Mouse (Mus musculus) mature B cell (primary cell): ENCODE measurements at regions not wholly inside any gene's neighbourhood (a gene's known extent, or its start where the extent isn't known, plus 50 kb on each side); places are given as distances from the start of the nearest gene placed in this dataset.

Experiments used
- in situ Hi-C: fragments of 300-500 bp; cut with MboI; formaldehyde crosslinking; loops from 2 replicates; pipeline ENCODE4 v1.14.3; 2019

DNA sequence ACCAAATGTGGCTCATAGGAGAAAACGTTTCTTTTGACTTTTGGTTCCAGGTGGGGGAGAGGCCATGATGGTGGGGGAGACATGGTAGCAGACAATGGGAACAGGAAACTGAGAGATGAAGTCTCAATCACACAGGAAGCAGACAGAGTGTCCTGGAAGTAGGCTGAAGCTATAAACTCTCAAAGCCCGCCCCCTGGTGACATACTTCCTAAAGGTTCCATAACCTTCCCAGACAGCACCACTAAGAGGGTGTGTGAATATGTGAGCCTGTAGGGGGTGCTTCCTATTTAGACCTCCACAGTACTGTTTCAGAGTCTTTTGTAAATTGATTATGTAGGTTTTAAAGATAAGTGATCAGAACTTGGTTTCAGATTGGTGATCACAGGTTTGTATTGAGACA, 284.1 kb upstream of the Slc30a5 start:
- in situ Hi-C loops: no loop called here

DNA sequence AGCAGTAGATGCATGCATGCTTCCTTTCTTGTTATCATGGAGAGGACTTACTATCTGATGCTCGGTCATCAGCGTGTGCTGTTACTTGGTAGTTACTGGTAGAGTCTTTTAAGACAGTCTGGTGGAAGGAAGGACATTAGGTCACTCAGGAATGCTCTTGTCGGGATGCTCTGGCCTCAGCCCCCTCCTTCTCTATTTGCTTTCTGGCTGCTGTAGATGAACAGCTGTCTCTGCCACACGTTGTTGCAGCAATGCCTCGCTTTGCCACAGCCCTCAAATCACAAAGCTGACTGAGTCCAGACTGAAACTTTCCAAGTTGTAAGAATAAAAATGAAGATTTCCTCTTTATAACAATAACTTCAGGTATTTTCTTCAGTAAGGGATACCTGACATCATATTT, 282.1 kb upstream of the Slc30a5 start:
- in situ Hi-C loops: no loop called here

DNA sequence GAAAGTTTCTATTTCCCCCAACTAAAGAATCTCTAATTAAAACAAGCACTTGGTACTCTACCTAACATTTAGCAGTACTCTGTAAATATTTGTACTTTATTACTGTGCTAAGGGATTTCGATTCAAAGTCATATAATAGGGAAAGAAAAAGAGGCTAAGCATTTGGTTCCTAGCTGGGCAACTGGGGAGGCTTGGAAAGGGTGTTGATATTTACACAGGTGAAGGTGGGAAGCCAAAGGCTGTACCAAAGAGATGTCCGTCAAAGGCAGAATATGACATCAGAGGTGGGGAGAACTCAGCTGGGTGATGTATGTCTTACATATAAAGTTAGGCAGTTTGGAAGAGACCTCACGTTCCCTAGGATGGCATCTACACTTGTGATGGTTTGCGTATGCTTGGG, 278.9 kb upstream of the Slc30a5 start:
- in situ Hi-C loops: no loop called here

DNA sequence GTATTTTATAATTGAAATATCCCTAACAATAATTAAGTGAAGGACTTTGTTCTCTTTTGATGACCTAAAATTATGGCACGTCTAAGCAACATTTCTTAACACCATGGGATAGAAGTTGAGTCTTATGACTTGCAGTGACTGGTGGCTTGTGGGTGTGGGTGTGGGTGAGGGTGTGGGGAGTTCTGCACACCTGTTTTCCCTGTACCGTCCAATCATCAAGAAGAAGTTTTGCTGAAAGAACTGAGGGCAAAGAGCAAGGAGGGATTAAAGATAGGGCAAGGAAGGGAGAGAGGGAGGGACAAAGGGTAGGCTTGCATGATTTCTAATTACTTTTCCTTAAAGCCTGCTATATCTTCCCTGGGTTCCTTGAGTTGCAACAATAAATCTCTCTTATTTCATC, 278.5 kb upstream of the Slc30a5 start:
- in situ Hi-C loops: no loop called here

DNA sequence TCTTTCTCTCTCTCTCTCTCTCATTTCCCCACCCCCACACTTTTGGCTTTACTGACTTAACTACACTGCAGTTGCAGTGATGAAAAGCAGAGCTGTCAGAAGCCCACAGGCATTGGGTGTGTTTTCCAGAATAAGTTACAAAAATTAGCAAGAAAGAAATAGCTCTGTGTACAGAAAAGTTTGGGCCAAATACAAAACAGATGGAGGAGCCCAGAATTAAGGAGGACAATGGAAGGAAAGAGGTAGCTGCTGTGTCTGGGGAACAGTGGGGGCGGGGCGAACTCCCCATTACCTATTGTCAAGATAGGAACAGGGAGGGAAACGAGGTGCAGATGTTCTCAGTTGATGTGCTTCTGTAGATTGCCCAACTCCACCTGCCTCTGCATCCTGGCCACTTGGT, 267.4 kb upstream of the Slc30a5 start:
- in situ Hi-C loops: no loop called here

DNA sequence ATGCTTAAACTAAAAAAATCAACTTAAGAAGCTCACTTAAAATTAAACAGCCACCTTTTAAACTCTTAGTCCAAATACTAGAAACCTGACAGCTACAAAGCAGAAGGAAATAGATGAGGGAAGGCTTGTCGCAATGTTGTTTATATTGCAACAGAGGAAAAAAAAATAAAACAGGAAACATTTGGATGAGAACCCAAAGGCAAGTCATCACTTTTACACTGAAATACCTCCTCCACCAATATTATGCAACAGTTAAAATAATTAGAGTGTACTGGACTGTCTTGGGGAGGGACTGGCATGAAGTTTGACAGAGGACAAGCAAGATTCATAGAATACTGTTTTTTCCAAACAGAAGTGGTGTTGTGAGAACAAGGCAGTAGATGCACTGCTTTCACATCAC, 263.6 kb upstream of the Slc30a5 start:
- in situ Hi-C loops: no loop called here

DNA sequence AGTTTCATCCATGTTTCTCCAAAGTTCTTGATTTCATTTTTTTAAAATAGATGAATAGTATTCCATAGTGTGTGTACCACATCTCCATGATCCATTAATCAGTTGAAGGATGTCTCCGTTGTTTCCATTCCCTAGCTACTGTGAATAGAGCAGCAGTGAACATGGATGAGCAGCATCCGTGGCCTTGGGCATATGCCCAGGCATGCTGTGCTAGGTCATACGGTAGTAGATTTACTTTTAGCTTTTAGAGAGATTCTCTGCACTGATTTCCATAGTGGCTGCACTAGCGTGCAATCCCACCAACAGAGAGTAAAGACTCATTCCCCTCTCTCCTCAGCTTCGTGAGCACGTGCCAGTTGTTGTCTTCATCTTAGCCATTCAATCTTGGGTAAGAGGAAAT, 263.0 kb upstream of the Slc30a5 start:
- in situ Hi-C loops: no loop called here

DNA sequence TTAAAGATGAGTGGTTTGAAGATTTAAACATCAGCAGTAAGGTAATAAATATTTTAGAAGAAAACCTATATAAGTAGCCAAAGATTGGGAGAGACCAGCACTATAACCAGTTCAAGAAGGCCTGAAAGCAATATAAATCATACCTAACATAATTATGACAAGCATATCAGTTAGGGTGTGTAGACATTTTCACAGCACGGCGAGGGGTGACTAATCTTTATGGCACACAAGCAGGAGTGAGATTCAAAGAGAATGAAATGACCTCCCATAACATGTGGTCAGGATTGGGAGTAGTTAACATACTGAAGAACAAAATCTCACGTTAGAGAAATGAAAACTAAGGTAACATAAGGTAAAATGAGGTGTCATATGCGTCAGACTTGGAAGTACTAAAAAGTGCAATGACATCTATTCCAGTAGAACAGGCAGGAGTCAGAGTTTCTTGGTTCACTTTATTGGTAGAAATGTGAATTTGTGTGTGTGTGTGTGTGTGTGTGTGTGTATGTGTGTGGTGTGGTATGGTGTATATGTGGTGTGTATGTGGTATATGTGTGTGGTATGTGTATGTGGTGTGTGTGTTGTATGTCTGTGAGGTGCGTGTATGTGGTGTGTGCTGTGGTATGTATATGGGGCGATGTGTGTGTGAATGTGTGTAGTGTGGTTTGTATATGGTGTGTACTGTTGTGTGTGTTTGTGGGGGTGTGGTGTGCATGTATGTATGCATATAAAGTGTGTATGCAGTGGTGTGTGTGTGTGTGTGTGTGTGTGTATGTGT, 262.0 kb upstream of the Slc30a5 start:
- in situ Hi-C loops: no loop called here

DNA sequence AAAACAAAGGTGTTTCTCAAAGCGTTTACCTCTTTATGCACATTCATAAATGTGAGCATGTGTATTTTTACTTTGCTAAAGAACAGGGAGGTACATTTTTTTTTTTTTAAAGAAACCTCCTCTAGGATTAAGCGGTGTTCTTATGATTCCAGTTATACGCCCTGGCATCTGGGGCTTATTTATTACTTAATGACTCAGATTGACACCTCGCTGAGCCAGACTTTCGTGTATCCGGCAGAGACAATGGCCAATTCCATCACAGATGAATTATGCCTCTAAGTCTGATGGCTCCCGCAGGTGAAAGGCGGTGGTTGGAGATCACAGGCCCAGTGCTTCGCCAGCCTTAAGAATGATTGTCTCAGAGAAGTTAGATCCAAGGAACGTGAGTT, 259.5 kb upstream of the Slc30a5 start:
- in situ Hi-C loops: no loop called here

DNA sequence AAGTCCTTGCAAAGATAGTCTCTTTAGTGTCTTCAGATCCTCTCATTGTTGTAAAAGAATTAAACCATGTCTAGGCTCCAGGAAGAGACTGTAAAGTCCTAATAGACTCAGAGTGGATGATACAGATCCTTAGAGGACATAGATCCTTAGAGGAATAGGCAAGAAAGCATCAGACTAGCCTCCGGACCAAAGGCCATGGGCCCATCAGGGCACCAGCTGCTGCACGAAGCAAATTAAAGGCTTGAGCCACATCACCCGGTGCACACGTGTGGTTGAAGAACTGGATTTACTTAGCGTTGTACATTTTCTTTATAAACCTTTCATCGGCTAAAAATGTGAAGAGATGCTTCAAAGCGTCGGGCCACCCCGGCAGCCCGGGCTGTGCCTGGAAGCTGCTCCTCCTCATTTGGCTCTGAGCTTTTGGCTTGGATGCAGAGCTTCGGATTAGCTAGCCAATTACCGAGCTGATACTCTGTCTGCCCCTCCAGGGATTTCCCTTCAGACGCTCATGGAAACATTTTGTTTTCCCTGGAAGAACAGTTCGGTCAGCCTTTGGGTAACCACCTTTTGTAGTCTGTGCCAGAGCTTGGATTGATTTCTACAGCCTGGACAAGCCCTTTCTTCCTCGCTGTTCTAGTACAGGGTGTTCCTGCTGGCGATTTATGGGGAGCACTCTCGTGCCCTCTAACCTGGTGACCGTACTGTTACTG, 259.0 kb upstream of the Slc30a5 start:
- in situ Hi-C loops: no loop called here

DNA sequence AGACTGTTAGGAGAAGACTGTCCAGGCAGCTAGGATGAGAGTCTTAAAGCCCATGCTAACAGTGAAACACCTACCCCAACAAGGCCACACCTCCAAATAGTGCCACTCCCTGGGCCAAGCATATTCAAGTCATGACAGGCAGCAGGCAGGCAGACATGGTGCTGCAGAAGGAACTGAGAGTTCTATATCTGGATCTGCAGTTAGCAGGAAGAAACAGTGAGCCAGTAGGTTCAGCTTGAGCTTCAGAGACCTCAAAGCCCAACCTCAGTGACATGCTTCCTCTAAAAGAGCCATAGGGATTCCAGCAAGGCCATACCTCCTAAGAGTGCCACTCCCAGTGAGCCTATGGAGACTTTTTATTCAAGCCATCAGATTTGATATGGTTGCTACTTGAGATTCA, 252.0 kb upstream of the Slc30a5 start:
- in situ Hi-C loops: no loop called here

DNA sequence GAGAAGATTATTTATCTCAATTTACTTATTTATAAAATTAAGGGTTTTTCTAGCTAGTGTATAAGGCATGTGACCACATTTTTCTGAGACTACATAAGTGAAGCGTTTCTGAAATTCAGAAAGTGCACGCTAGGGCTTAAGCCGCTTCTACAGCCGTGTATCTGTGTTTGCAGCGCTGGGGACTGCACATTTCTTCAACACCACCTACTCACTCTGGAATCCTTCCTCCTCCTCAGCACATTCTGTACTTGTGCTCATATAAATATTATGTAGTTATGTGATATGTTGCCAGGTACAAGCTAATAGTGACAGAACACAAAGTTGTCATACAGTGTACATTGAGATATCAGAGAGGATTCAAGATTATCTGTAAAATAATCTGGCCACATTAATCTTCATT, 251.0 kb upstream of the Slc30a5 start:
- in situ Hi-C loops: no loop called here

DNA sequence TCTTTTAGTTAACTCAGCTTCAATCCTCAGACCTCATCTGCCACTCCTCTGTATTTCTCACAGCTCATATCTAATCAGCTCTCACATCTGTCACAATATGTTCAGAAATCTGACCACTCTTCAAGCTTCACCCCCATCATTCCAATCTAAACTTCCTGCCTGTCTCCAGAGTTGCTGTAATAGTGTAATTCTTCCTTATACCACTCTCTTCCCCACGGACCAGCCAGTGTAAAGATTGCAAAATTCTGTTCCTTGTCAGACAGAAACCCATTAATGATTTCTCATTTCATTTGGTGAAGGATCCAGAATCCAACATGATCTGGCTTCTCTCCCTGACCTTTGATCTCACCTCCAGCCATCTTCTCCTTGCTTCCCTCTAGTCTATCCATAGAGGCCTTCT, 250.2 kb upstream of the Slc30a5 start:
- in situ Hi-C loops: no loop called here

DNA sequence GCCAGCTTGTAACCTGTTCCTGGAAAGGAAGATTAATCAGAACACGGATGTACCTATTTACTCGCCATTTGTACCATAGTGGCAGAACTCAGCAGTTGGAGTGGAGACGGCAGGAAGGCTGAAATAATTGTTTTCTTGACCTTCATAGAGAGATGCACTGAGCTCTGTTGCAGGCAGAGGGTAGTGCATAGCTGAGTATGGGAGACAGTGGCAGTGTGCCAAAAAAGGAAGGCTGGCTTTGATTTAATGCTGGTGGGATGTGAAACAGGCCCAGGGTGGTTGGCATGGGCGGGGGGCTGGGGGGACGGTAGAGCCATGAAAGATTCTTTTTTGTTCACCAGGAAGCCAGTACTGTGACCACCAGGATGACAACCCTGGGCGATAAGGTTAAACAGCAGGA, 235.3 kb upstream of the Slc30a5 start:
- in situ Hi-C loops: no loop called here

DNA sequence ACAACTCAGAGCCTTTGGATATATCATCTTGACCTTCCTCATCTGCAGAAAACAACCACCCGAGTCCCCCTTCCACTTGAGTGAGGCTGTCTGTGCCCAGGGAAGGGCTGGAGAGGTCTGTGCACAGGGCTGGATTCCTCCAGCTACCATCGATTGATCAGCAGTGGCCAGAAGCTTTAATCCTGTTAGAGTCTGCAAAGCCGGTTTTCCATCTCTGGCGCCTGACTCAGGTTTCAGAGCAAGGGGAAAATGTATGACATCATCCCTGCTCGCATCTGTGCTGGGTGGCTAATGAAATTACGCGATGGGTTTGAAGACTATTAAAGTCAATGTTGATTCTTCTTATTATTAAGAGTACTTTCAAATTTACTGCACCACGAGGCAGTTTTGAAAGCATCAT, 229.4 kb upstream of the Slc30a5 start:
- in situ Hi-C loops: no loop called here

DNA sequence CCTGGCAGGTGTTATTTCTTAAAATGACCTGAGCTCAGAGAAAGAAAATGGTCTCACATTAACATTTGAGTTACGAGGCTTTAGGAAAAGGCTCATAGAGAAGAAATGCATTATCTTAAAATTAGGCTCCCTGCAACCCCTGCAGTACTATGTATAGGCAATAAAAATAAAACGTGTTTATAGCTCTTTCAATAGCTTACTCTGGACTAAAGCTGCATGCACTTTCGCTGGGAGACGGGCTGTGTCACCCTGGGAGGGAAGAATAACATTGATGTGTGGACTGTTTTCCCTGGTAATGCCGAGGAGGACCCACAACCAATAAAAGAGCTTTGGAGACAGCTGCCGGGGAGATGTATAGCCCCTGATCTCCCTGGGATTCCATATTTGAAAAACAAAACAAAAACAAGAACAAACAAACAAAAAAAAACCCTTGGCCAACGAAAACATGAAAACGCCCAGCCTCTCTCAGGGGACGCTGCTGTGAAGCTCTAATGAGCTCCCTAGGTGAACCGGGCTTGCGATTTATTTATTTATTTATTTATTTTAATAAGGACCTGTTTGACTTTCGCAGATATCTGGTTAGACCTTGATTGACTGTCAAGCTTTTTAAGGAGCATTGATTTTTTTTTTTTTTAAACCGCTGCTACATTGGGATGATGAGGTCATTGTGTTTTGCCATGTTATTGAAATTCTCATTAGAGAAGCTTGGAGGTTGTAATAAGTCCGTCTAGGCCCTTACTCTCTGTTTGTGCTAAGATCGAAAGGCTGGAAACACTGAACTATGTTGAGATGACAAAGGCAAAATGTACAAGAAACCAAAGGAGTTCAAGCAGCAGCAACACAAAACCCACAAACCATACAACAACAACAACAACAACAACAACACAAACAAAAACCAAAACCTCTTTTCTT, 228.3 kb upstream of the Slc30a5 start:
- in situ Hi-C loops: no loop called here

DNA sequence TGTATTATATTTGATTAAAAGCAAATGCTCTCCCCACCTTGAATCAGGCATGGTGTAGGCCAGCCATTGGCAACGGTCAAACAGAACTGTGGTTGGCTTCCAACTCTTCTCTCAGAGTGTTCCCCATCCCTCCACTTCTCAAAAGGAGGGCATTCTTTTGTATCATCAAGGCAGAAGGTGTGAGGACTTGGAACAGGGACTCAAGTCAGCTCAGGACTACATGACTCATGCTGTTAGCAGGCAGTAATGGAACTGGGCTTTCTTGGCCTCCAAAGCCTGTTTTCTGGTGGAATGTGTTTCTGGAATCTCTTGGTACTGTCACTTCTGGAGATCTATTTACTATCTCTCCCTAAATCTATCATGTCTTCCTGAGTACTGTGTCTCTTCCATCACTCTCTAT, 216.3 kb upstream of the Slc30a5 start:
- in situ Hi-C loops: no loop called here

DNA sequence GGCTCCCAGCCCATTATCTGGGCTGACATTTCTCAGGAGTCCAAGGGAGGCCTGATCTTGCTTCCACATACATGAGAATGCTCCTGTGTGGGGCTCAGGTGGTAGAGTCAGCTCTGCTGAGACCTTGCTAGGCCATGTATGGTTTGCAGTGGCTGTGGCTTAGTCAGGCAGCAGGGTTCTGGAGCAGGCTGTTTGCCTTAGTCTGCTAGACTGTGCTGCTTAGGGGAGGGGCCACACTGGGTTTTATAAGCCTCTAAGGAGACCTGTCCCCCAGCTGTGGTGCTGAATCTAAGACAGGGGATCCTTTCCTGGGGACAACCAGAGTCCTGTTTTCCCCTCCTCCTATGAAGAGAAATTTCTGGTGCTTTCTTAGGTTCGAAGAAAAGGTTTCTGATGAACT, 199.4 kb upstream of the Slc30a5 start:
- in situ Hi-C loops: no loop called here

DNA sequence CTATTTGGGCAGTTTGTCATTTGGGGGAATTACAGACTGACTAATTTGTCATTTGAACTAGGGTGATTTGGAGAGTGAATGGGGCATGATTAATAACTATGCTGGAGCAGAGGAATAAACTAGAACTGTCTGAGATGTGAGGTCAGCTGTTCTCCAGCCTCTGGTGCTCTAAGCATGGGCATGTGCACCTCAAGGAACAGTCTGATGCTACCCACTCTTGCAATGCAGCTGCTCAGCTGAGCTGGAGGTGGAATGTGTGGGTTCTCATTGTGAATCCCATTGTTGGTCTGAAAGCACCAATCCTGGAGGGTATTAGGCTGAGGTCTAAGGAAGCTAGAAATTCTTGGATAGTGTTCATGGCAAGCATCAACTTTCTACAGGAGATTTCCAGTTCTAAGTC, 192.8 kb upstream of the Slc30a5 start:
- in situ Hi-C loops: no loop called here

DNA sequence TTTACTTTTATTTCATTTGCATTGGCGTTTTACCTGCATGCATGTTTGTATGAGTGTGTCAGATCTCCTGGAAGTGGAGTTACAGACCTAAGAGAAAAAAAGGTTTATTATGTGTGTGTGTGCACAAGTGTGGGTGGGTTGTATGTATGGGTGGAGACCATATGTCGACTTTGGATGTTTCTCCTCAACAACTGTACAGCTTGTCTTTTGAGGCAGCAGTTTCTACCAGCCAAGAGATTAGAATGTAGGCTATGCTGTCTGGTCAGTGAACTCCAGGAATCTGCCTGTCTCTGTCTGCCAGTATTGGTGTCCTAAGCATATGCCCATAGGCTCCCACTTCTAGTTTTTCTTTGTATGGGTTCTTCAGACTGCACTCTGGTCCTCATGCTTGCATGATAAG, 192.3 kb upstream of the Slc30a5 start:
- in situ Hi-C loops: no loop called here

DNA sequence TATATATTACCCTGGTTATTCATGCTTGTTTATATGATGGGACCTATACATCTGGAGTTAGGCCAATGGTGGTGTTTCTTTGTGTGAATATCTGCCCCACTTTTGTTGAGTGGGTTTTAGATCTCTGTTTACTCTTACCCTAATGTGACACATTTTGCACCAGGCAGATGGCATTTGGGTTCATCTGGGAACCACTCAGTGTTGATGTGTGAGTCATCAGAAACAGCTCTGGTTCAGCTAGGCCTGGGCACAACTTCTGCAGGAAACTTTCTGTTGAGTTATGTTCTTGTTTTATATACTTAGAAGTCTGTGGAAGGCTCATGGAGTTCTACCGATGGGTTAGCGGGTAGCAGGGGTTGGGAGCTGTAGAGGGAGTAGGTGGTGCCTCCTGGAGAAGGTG, 191.7 kb upstream of the Slc30a5 start:
- in situ Hi-C loops: no loop called here

DNA sequence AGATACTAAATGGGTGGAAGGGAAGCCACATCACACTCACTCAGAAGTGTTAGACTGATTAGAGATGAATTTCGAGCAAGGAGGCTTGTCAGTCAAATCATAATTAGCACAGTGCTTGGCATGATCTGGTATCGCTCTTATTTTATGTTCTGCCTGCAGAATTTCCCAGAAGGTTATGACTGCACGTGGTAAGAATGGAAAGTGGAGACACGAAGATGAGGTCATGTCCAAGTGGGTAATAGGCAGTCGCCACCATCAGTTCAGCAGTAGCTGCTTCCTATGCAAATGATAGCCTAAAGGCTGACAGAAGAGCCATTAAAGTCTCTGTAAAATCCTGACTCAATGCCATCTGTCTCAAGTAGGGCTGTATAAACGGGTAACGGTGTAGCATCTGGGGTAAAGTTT, 186.0 kb upstream of the Slc30a5 start:
- in situ Hi-C loops: no loop called here

DNA sequence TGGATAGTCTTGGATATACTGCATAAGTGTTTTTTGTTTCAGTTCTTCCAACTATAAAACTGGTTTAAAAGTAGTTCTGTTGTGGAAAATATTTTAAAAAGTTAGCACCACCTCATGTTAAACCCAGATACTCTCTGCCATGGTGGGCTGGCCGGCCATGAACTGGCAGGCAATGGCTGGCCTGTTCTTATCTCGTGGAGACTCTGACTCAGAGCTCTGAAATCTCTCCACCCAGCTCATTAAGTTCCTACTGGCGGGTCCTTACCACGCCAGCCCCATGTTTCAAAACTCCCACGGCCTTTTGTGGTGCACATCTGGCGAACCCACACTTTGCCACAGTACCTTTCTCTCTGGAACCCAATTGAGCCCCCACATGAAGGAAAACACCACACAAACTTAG, 183.8 kb upstream of the Slc30a5 start:
- in situ Hi-C loops: no loop called here
